Mouse (Mus musculus): ENCODE data around the gene Serinc5.
"Not testable (repeated sequence)": the region's sequence is repeated elsewhere in the genome, so short reads cannot be mapped to it uniquely, and the experiment has no call there.

Gene Serinc5

DNA sequence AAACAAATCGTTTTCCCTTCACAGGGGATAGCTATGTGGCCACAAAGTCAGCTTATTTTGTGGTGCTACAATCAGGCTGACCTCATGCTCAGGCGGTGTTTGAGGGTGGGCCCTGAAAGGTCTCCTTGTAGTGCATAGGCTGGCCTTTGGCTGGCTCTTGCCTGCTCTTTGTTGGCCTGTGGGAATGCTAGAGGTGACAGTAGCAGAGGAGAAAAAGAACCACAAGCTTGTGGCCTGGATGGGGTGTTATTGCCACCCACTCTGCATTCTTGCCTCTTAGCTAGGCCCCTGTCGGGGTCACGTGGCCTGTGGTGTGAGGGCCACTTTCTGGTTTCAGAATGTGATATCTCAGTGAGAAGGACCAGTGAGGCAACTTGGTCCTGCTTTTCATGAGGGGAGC lies 54.1 kb downstream of the Serinc5 start:
- DNase-seq (ENCODE audit: low read depth, low spot score), result no peak

- DNase-seq (ENCODE audit: low read depth, low spot score), result no peak
Measured at GRCm38 (mm10) chr13:92668214-92668985, 57.5 kb downstream of the Serinc5 start.

DNA sequence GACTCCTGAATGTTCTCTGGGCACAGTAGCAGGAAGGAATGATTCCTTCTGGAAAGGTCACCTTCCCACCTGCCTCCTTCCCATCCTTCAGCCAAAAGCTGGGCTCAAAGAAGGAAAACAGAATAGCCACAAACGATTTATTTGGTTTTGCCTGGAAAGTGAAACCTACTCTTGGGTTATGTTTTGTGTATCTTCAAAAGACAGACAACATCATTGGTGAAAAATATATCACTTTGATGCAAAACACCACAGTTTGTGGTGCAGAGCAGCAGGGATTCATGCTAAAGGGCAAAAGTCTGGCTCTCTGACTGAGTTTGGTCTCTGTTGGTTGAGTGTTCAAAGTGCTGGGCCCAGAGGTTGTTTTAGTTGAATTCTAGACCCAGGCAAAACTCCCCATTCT lies 60.8 kb downstream of the Serinc5 start:
- no peak for DNase-seq (ENCODE audit: low read depth, low spot score)

DNA sequence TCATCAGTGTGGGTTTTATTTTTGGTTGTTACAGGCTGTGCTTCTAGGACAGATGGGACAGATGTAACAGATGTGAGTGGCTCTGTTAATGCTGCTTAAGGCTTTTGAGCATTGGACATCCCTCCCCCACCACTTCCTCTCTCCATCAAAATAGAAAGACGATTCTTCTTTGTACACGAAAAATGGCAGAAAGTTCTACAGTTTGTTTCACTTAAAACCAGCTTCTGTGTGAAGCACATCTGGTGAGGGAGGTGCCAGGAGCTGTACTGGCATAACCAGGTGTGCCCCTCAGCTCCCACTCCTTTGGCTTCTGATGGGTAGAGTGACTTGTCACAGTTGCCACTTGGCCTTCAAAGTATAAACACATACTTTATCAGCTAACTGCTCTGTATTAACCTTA lies 63.8 kb downstream of the Serinc5 start:
- DNase-seq (ENCODE audit: low read depth, low spot score), result no peak

DNA sequence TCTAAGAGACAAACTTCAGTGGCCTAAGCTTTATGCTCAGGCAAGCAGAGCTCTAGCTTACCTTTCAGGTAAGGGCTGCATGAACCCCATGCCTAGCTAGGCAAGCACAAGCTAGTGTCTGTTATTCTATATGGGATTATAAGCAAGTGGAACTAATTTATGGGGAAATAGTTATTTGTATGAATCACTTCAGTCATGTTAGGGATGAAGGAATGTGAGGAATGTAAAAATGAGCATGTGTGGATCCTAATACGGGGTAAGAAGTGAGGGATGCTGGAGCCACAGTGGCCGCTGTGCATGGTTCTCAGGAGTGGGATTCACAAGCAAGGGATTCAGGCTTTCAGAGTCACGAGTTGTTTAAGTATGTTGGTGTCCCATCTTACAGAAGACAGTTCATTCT lies 64.4 kb downstream of the Serinc5 start:
- DNase-seq (ENCODE audit: low read depth, low spot score), result no peak

DNA sequence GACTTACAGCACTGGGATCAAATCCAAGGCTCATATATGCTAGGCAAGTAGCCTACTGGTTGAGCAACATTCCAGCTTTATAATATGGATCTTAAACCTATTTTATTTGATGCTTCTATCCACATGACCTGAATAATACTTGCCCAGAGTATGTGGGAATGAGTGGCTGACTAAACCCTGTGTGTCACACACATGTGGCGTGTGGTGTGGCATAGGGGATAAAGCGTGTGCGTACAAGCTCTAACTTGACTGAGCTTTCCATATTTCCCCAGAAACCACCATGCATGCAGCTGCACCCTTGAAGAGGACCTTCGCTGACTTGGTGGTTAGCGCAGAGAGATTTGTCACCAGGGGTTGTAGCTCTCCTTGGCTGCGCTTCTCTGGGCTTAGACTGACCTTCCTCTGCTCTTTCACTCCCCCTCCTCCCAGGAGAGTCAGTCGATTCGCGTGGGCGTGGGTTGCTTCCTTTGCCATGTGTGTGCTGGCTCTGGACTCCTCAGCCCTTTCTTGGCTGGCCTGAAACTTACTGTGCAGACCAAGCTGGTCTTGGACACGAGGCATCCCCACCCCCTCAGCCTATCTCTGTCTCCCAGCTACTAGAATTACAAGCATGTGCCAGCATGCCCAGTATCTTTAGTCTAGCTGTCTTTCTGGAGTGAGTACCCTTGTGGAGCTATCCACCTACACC lies 65.2 kb downstream of the Serinc5 start:
- DNase-seq (ENCODE audit: low read depth, low spot score), result no peak

DNA sequence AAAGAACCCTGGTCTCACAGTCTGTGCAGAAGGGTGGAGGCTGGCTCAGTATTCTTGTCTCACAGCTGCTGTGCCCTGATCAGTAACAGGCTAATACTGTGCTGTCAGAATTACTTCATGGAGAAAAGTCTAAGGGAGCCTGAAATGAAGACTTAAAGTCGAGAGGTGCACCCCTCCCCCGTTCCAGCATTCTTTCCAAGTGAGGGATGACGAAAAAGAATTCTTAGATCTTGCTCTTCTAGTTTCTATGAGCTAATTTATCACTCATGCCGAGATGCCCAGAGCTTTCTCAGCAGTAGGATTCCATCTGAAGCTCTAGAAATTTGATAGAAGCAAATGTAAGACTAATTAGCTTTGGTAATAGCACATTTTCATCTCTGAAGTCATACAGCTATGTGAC lies 66.8 kb downstream of the Serinc5 start:
- no peak for DNase-seq (ENCODE audit: low read depth, low spot score)

DNA sequence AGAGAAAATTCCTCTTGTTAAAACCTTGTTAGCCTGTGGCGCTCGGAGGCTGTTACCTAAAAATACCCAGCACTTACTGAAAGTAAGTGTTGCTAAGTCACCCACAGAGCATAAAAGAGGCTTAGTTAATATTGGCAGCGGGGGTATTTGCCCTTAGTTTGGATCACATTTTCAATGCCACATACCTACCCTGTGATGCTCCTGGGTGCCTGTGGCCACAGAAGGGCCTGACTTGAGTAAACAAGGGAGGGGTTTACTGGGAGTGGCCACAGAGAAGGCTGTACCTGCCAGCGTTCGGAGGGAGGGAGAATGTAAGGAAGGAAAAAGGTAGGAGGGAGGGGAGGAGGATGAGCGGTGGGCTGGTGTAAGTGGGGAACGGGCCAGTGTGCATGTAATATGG lies 68.8 kb downstream of the Serinc5 start:
- no peak for DNase-seq (ENCODE audit: low read depth, low spot score)

- DNase-seq (ENCODE audit: low read depth, low spot score), result no peak
Measured at GRCm38 (mm10) chr13:92681541-92681940, 70.7 kb downstream of the Serinc5 start.

DNA sequence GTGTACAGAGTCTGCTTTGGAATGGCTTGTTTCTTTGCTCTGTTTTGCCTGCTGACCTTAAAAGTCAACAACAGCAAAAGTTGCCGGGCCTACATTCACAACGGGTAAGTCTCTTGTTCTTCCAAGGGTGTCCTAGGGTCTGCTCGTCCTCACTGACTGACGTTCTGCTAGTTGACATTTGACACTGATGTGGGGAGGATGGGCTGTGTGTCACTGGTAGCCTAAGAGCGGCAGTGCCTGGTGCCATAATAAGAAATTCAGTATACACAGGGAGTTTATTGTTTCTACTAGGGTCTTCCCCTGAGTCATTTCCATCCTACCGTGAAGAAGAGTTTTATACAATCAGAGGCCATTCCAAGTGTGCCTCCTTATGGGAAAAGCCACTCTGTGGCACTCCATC lies 71.9 kb downstream of the Serinc5 start:
- DNase-seq (ENCODE audit: low read depth, low spot score), result no peak

- no peak for DNase-seq (ENCODE audit: low read depth, low spot score)
Measured at GRCm38 (mm10) chr13:92683464-92683863, 72.6 kb downstream of the Serinc5 start.

DNA sequence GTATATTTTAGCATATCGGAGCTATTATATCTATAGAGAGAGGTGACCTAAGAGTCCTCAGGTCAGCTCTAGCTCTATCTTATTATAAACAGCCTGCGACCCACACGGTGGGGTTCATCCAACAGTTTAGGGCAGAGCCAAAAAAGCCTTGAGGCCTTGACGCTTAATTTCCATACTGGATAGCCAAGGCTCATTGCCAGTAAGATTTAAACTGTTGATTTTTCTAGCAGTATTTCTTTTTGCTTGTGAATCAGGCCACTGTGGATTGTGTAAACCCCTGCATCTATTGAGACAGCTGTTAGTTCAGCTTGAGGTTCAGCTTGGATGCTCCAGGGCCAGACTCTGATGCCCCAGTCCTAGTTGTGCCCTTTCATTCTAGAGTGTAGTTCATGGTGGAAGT lies 73.4 kb downstream of the Serinc5 start:
- DNase-seq (ENCODE audit: low read depth, low spot score), result no peak

DNA sequence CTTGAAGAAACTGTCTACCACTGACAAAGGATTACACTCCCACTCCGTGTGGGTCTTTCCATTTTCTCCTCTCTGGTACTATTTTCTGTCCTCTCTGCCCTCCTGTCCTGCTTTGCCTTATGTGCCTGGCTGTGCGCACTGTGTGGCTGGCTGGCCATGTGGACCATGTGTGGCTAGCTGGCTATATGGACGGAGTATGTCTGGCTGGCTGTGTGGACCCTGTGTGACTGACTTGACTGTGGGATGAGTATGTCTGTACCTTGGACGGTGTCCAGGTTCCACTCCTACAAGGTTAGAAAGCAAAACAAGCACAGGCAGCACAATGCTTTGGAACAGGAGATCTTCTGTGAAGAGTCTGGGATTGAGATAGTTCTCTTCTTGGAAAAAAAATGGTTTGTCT lies 74.4 kb downstream of the Serinc5 start:
- DNase-seq (ENCODE audit: low read depth, low spot score), result no peak

GRCm38 (mm10) chr13:92687151-92687550 lies 76.3 kb downstream of the Serinc5 start:
- DNase-seq (ENCODE audit: low read depth, low spot score), result not testable (repeated sequence)

DNA sequence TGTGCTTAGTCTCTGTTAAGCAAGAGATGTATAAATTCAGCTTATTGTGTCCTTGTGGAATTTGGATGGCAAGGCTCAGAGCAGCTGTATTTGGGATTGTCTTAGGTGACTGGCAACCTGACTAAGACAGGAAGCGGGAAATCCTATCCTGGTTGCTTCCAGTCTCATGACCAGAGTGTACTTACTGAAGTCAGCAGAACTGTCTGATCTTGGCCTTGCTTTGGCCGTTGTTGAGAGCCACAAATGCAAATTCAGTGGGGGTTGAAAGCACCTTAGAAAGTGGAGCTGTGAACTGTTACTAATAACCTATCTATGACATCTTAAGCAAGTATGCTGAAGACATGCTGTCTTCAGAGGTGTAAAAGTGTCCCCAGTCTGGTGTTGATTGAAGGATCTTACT lies 78.2 kb downstream of the Serinc5 start:
- no peak for DNase-seq (ENCODE audit: low read depth, low spot score)

GRCm38 (mm10) chr13:92693866-92694550 lies 83.1 kb downstream of the Serinc5 start:
- DNase-seq (ENCODE audit: low read depth, low spot score), result no peak

- DNase-seq (ENCODE audit: low read depth, low spot score), result no peak
Measured at GRCm38 (mm10) chr13:92696491-92696939, 85.6 kb downstream of the Serinc5 start.

DNA sequence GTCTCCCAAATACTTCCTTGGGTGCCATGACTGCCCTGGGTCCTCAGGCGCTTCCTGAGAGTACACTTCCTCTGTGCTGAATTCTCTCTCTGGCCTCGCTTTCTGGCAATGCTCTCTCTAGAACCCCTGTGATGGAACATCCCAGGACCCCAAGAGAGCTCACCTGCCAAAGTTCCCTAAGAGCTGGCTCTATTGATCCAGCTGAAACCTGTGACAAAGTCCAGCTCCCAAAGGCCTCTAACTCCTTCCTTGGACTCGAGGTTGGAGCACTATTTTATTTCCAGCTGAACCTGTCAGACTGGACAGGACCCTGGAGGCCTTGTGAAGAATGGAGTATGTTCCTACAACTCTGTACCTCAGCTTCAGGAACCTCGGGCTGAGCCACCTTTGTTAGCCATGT lies 86.2 kb downstream of the Serinc5 start:
- no peak for DNase-seq (ENCODE audit: low read depth, low spot score)

DNA sequence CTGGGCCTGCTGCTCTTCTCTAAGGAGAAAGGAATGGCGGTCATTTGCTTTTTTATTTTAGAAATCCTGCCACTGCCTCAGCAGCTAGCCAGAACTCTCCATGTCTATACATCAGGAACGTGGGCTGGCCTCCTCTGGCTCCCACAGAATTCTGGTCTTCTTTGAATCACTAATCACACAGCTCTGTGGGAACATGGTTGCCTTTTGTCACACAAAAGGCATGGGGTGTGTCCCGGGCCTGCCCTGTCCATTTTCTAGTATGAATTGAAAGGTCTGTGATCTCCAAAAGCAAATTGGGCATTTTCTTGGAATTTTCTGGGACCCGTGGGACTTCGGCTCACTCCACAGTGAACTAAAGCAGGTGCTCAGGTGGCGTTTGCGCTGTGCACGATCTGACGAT lies 87.9 kb downstream of the Serinc5 start:
- no peak for DNase-seq (ENCODE audit: low read depth, low spot score)

DNA sequence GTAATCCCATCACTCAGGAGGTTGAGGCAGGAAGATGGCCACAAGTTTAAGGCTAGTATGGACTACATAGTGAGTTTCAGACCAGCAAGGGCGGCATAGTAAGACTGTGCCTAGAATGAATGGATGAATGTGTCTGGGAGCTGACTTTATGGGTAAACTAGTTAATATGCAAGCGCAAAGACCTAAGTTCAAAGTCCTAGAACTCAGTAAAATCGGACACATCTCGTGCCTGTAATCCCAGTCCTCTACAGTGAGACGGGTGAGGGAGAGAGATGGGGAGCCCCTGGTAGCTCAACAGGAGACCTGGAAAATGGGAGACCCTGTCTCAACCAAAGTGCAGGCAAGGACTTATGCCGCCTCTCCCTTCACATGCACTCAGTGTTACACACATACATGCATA lies 88.5 kb downstream of the Serinc5 start:
- DNase-seq (ENCODE audit: low read depth, low spot score), result no peak

GRCm38 (mm10) chr13:92702035-92702434 lies 91.1 kb downstream of the Serinc5 start:
- no peak for DNase-seq (ENCODE audit: low read depth, low spot score)

GRCm38 (mm10) chr13:92703241-92704027 lies 92.5 kb downstream of the Serinc5 start:
- DNase-seq (ENCODE audit: low read depth, low spot score), result peak; percentile 22

All from WW6 (cell line).